Mouse (Mus musculus) mouse trophoblast stem cell (cell line): Measurements from ENCODE around the gene 2410131K14Rik.

ENCODE experiments used
- in situ Hi-C, 2 experiments: fragments of 300-500 bp; cut with MseI, MboI; formaldehyde crosslinking; loops; 2 replicates in 1 of 2; 3 replicates in 1 of 2; pipeline ENCODE4 v1.15.1; 2025

Gene 2410131K14Rik

GRCm38 (mm10) chr5:118311251-118311650 lies 66.2 kb downstream of the 2410131K14Rik start:
- in situ Hi-C loops = no loop called here

GRCm38 (mm10) chr5:118313766-118314165 lies 68.7 kb downstream of the 2410131K14Rik start:
- in situ Hi-C loops = no loop called here
